Mouse (Mus musculus): ENCODE data around the gene Zfp992. TPM values are rescaled to one million over a fixed set of nuclear protein-coding genes. Genes with fewer than 3 reads are reported as not detected.
"Not testable (repeated sequence)": the region's sequence is repeated elsewhere in the genome, so short reads cannot be mapped to it uniquely, and the experiment has no call there.

Zfp992 gene
- polyA plus RNA-seq, 1 experiment = 0.44 TPM

DNA sequence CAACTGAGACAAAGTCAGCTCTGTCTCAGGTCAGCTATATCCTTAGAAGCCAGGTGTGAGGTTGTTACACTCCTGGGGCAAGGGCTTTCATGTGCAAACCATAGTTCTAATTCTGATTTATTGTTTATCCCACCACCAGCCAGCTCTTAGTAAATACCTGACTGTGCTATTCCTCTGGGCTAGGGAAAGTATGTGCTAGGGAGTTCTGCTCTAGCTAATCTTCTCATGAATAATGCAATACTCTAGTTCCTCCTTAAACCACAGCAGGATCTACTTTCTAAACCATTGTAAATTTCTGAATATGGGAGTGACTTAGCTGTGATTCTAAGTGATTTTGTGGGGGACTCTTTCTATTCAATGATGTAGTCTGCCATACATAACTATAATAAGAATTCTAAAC, 43.6 kb downstream of the Zfp992 start:
- no peak for TF ChIP-seq POLR2A (IDR thresholded peaks at IDR 0.05; ENCODE audit: borderline replicate concordance, insufficient read depth, low read length)
- no peak for TF ChIP-seq CTCF (IDR thresholded peaks at IDR 0.05; ENCODE audit: borderline replicate concordance, insufficient read depth, low read depth, low read length)
- Histone ChIP-seq H3K4me3 (replicated peaks; ENCODE audit: insufficient read depth, low read depth, low read length) (no peak overlapping the region), H3K4me1 (ENCODE audit: control insufficient read depth, insufficient read depth, low read length) (no peaks in the 10 kb centered on the region), H3K27me3 (ENCODE audit: control insufficient read depth, insufficient read depth, low read length) (no peaks in the 10 kb centered on the region), H3K27ac (ENCODE audit: insufficient read depth, low read length) (no peak overlapping the region)
- DNase-seq = no peak

DNA sequence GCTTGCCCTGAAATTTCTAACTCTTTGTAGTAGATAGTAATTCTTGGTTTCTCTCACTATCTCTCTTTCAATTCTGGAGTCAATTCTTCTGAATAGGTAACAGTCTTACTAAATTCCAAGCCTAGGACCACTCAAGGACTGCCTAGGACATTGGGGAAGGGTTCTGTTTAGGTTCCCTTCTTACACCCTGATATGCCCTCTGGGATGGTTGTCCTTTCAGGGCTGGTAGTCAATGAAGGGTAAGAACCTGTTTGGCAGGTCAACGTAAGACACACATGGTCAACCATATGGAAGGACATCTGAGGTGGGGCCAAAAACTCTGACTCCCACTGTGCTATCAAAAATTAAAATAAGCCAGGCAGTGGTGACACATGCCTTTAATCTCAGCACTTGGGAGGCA, 44.0 kb downstream of the Zfp992 start:
- no peak overlapping the region for H3K4me3 ChIP-seq (replicated peaks; ENCODE audit: insufficient read depth, low read depth, low read length)
- no peak for DNase-seq
- no peak overlapping the region for H3K27ac ChIP-seq (ENCODE audit: insufficient read depth, low read length)
- no peaks in the 10 kb centered on the region for H3K4me1 ChIP-seq (ENCODE audit: control insufficient read depth, insufficient read depth, low read length)
- 36% methylated on average over 1 of the region's 1 CpGs for WGBS
- TF ChIP-seq POLR2A (IDR thresholded peaks at IDR 0.05; ENCODE audit: borderline replicate concordance, insufficient read depth, low read length) (no peak), CTCF (IDR thresholded peaks at IDR 0.05; ENCODE audit: borderline replicate concordance, insufficient read depth, low read depth, low read length) (no peak)
- H3K27me3 ChIP-seq (ENCODE audit: control insufficient read depth, insufficient read depth, low read length) = no peaks in the 10 kb centered on the region

DNA sequence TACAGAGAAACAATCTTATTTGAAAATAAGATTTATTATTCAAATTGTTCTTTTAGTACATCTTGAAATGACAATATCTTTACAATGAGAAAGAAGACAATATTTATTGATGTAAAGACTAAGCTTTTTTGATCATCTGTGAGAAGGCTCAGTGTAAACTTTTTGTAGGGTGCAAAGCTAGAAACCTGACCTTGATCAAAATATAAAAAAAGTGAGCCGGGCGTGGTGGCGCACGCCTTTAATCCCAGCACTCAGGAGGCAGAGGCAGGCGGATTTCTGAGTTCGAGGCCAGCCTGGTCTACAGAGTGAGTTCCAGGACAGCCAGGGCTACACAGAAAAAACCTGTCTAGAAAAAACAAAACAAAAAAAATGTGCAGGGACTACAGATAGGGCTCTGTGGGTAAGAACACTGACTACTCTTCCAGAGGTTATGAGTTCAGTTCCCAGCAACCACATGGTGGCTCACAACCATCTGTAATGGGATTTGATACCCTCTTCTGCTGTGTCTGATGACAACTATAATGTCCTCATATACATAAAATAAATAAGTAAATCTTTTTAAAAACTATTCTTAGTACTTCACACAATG, 44.6 kb downstream of the Zfp992 start:
- not testable (repeated sequence) for H3K27ac ChIP-seq (ENCODE audit: insufficient read depth, low read length); H3K4me3 ChIP-seq (replicated peaks; ENCODE audit: insufficient read depth, low read depth, low read length); H3K4me1 ChIP-seq (ENCODE audit: control insufficient read depth, insufficient read depth, low read length); DNase-seq; H3K27me3 ChIP-seq (ENCODE audit: control insufficient read depth, insufficient read depth, low read length)
- WGBS = 85% methylated on average over 6 of the region's 6 CpGs

DNA sequence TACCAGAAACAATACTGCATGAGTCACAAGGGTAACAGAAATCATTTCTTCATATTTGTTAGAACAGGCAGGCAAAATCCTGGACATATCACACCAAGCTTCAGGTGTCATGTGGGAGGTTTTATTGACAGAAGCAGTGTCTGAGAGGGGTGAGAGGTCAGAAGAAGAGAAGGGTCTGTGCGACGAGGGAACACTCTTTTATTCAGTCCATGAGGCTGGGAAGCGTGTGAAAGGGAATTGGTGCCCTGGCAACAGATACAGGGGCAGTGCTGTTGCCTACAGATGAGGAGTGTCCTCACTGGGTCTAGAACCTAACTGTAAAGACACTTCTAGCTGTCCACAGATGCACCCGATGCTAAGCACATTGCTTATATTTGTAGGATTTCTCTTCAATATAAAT, 46.2 kb downstream of the Zfp992 start:
- Histone ChIP-seq H3K27me3 (ENCODE audit: control insufficient read depth, insufficient read depth, low read length) (no peaks in the 10 kb centered on the region), H3K4me1 (ENCODE audit: control insufficient read depth, insufficient read depth, low read length) (no peaks in the 10 kb centered on the region), H3K4me3 (replicated peaks; ENCODE audit: insufficient read depth, low read depth, low read length) (no peak overlapping the region), H3K27ac (ENCODE audit: insufficient read depth, low read length) (no peak overlapping the region)
- no peak for TF ChIP-seq CTCF (IDR thresholded peaks at IDR 0.05; ENCODE audit: borderline replicate concordance, insufficient read depth, low read depth, low read length)
- no peak for TF ChIP-seq POLR2A (IDR thresholded peaks at IDR 0.05; ENCODE audit: borderline replicate concordance, insufficient read depth, low read length)
- WGBS = 60% methylated on average over 4 of the region's 4 CpGs
- DNase-seq = no peak

DNA sequence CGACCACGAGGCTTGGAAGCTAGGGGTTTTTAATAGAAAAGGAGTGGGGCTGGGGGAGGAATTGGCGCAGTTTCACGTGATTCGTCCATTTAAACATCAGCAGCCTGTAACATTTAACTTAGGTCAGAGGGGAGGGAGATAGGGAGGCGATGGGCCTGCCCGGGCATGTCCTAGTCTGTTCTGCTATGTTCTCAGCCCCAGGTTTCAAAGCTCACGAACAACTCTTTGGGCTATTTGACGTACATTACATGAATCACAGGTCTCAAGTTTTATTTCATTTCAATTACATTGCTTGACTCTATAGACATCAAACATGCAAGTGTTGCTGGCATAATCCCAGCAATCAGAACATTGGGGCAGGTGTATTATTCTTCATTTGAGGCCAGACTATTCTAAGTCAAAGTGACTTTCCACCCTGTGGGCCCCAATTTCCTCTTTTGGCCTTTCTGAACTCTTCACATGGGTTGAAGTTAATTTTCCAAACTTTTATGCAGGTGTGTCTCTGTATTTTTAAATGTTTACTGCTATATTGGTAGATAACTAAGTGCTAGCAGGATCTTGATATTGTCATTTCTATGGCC, 49.0 kb downstream of the Zfp992 start:
- H3K27me3 ChIP-seq (ENCODE audit: control insufficient read depth, insufficient read depth, low read length); H3K27ac ChIP-seq (ENCODE audit: insufficient read depth, low read length); H3K4me3 ChIP-seq (replicated peaks; ENCODE audit: insufficient read depth, low read depth, low read length); H3K4me1 ChIP-seq (ENCODE audit: control insufficient read depth, insufficient read depth, low read length); DNase-seq: not testable (repeated sequence)
- WGBS = 72% methylated on average over 9 of the region's 9 CpGs

DNA sequence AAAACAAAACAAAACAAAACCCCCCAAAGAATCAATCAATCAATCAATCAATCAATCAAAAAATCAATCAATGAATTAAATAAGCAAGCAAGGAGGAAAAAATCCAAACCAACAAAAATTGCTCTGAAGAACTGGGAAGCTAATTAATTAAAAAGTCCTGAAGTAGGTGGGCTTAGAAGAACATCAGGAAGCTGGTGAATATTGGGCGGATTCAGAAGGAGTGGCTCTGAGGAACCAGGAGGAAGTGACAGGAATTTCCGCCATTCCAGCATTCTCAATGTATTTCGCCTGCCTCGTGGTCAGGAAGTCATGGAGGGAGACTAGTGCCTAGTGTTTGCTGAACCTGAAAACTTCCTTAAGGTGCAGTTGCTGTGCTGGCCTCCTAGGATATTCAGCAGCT, 52.9 kb downstream of the Zfp992 start, which contains the start of gene Zfp981:
TSS of gene Zfp981 (plus strand) at position 301 of the 400 bp plus-strand sequence.
- 81% methylated on average over 4 of the region's 4 CpGs for WGBS
- not testable (repeated sequence) for H3K4me1 ChIP-seq (ENCODE audit: control insufficient read depth, insufficient read depth, low read length); DNase-seq

DNA sequence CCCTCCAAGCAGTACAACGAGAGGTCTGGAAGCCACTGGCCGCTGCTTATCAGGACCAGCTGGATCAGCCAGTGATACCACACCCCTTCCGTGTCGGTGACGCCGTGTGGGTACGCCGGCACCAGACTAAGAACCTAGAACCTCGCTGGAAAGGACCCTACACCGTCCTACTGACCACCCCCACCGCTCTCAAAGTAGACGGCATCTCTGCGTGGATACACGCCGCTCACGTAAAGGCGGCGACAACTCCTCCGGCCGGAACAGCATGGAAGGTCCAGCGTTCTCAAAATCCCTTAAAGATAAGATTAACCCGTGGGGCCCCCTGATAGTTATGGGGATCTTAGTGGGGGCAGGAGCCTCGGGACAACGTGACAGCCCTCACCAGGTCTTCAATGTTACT, 60.2 kb downstream of the Zfp992 start:
- WGBS = 92% methylated on average over 22 of the region's 24 CpGs
- not testable (repeated sequence) for H3K27ac ChIP-seq (ENCODE audit: insufficient read depth, low read length); H3K4me3 ChIP-seq (replicated peaks; ENCODE audit: insufficient read depth, low read depth, low read length); H3K27me3 ChIP-seq (ENCODE audit: control insufficient read depth, insufficient read depth, low read length); DNase-seq; H3K4me1 ChIP-seq (ENCODE audit: control insufficient read depth, insufficient read depth, low read length)

More for the DNA sequence above, 52.9 kb downstream of the Zfp992 start, which contains the start of gene Zfp981:
- not testable (repeated sequence) for H3K4me3 ChIP-seq (replicated peaks; ENCODE audit: insufficient read depth, low read depth, low read length); H3K27me3 ChIP-seq (ENCODE audit: control insufficient read depth, insufficient read depth, low read length); H3K27ac ChIP-seq (ENCODE audit: insufficient read depth, low read length)

DNA sequence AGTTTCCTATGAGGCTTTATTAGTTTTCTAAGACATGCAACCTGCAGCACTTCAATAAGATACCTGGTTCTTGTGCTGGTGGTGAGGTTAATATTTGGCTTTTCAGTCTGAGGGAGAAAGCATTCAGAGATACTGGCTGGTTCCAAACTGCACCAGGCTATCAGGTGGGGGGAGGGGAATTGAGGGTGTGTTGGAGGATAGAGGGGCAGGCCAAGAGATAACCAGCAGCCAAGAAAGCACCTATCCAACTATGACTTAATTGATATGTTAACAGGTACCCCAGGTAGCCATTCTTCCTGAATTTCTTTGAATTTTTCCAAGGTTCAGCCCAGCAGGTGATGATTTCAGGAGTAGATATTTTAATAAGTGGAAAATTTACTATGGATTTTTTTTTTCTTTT, 63.0 kb downstream of the Zfp992 start:
- DNase-seq; H3K4me1 ChIP-seq (ENCODE audit: control insufficient read depth, insufficient read depth, low read length); H3K4me3 ChIP-seq (replicated peaks; ENCODE audit: insufficient read depth, low read depth, low read length); H3K27ac ChIP-seq (ENCODE audit: insufficient read depth, low read length); H3K27me3 ChIP-seq (ENCODE audit: control insufficient read depth, insufficient read depth, low read length): not testable (repeated sequence)

DNA sequence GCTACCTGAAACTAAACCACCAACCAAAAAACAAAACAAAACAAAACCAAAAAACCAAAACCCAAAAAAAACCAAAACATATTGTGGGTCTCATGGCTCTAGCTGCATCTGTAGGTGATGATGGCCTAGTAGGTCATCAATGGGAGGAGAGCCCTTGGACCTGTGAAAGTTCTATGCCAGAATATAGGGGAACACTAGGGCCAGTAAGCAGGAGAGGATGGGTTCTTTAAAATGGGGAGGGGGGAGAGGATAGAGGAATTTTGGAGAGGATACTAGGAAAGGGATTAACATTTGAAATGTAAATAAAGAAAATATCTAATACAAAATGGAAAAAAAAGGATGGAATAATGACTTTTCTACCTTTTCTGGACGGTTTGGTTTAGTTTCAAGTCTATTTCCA, 67.7 kb downstream of the Zfp992 start:
- DNase-seq = no peak
- WGBS = 27% methylated on average over 1 of the region's 1 CpGs
- Histone ChIP-seq H3K27me3 (ENCODE audit: control insufficient read depth, insufficient read depth, low read length) (no peaks in the 10 kb centered on the region), H3K4me1 (ENCODE audit: control insufficient read depth, insufficient read depth, low read length) (no peaks in the 10 kb centered on the region), H3K27ac (ENCODE audit: insufficient read depth, low read length) (no peak overlapping the region), H3K4me3 (replicated peaks; ENCODE audit: insufficient read depth, low read depth, low read length) (no peak overlapping the region)
- TF ChIP-seq POLR2A (IDR thresholded peaks at IDR 0.05; ENCODE audit: borderline replicate concordance, insufficient read depth, low read length) = no peak
- no peak for TF ChIP-seq CTCF (IDR thresholded peaks at IDR 0.05; ENCODE audit: borderline replicate concordance, insufficient read depth, low read depth, low read length)

DNA sequence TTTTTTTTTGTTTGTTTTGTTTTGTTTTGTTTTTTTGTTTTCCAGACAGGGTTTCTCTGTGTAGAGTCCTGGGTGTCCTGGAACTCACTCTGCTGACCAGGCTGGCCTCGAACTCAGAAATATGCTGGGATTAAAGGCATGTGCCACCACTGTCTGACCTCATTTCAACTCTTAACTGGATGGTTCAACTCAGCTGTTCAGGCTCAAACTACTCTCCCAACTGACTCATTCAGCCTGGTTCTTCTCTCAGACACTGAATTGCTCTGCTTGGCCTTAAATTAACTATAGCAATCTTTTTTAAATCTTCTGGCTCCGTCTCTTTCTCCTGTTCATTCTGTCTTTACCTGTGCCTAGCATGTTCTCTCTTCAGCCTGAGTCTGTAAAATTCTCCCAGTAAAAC, 68.3 kb downstream of the Zfp992 start:
- not testable (repeated sequence) for H3K4me3 ChIP-seq (replicated peaks; ENCODE audit: insufficient read depth, low read depth, low read length)

More for the DNA sequence above, 68.3 kb downstream of the Zfp992 start:
- not testable (repeated sequence) for H3K27ac ChIP-seq (ENCODE audit: insufficient read depth, low read length); H3K27me3 ChIP-seq (ENCODE audit: control insufficient read depth, insufficient read depth, low read length); DNase-seq; H3K4me1 ChIP-seq (ENCODE audit: control insufficient read depth, insufficient read depth, low read length)
- WGBS = 52% methylated on average over 2 of the region's 2 CpGs

All from cerebellum, adult 2 months (tissue).